Mouse (Mus musculus) lung, embryonic 14.5 days (tissue): Measurements from ENCODE around the gene Il18. TPM values are rescaled to one million over a fixed set of nuclear protein-coding genes. Genes with fewer than 3 reads are reported as not detected.

Source experiments
- ATAC-seq: fragments of 200-750 bp; cut with Nextera tagmentation; 2 replicates; pipeline ENCODE4 v1.8.0; 2017; ENCODE audit warnings: mild to moderate bottlenecking, moderate TSS enrichment, moderate library complexity; ENCODE audit not compliant: insufficient read depth
- DNase-seq: peaks from one replicate; pipeline ENCODE4 v3.0.0-alpha.2; 2015
- H3K27ac ChIP-seq: fragments of 300-500 bp; sonication (generic); 2 replicates; pipeline ENCODE4 v1.5.1; 2014; ENCODE audit warnings: low read depth, mild to moderate bottlenecking, moderate library complexity
- H3K27me3 ChIP-seq: fragments of 300-500 bp; sonication (generic); 2 replicates; pipeline ENCODE4 v1.6.1; 2014; ENCODE audit warnings: low read length, control low read depth; ENCODE audit not compliant: insufficient read depth
- H3K36me3 ChIP-seq: fragments of 300-500 bp; sonication (generic); 2 replicates; pipeline ENCODE4 v1.6.1; 2014; ENCODE audit warnings: control low read depth; ENCODE audit not compliant: insufficient read depth
- H3K4me1 ChIP-seq: fragments of 300-500 bp; sonication (generic); 2 replicates; pipeline ENCODE4 v1.6.1; 2014; ENCODE audit warnings: antibody characterized with exemption, control low read depth; ENCODE audit not compliant: insufficient read depth
- H3K4me2 ChIP-seq: fragments of 300-500 bp; sonication (generic); 2 replicates; pipeline ENCODE4 v1.6.1; 2014; ENCODE audit warnings: mild to moderate bottlenecking
- H3K4me3 ChIP-seq: fragments of 300-500 bp; sonication (generic); 2 replicates; pipeline ENCODE4 v1.5.1; 2014; ENCODE audit warnings: low read depth, low read length
- H3K9ac ChIP-seq: fragments of 300-500 bp; sonication (generic); 2 replicates; pipeline ENCODE4 v1.6.1; 2014
- H3K9me3 ChIP-seq: fragments of 300-500 bp; sonication (generic); 2 replicates; pipeline ENCODE4 v1.6.1; 2016; ENCODE audit warnings: low read depth, low read length, control low read depth
- CTCF ChIP-seq: IDR thresholded peaks from 2 replicates; pipeline ENCODE4 v1.5.1; 2016; ENCODE audit warnings: antibody characterized with exemption, low read depth
- WGBS: fragments of 180-500 bp; shearing (Covaris S2); extraction: QIAGEN DNeasy Blood & Tissue Kit; methylation state at CpG from one replicate; pipeline ENCODE4 v1.1.7; 2014; 5-methylcytosine and 5-hydroxymethylcytosine counted together
- polyA plus RNA-seq: library from polyadenylated mRNA; unstranded; fragments of >200 nt; fragmentation: Nextera tagmentation; extraction: Ambion mirVana; gene quantifications from 2 replicates; pipeline ENCODE4 v1.2.1, GENCODE M21; 2014

Il18 gene
- polyA plus RNA-seq, 1 experiment from 2014 or later: 6.6 TPM

GRCm38 (mm10) chr9:50593544-50593943 lies 38.9 kb downstream of the Il18 start:
- Histone ChIP-seq H3K9me3 (no peaks in the 10 kb centered on the region), H3K4me3 (no peak overlapping the region), H3K4me2 (no peak overlapping the region), H3K4me1 (no peaks in the 10 kb centered on the region), H3K27ac (no peak overlapping the region), H3K36me3 (peaks cover 34% of the 10 kb centered on the region), H3K27me3 (no peaks in the 10 kb centered on the region), H3K9ac (no peak overlapping the region)
- no peak for ATAC-seq
- TF ChIP-seq CTCF: peak; percentile 60
- 80% methylated on average over 3 of the region's 3 CpGs for WGBS
- peak; percentile 55 for DNase-seq

- no peak for DNase-seq
- H3K27ac ChIP-seq: no peak overlapping the region
Observed at GRCm38 (mm10) chr9:50594794-50595417, 40.3 kb downstream of the Il18 start.

GRCm38 (mm10) chr9:50596973-50597372 lies 42.3 kb downstream of the Il18 start:
- peaks cover 56% of the 10 kb centered on the region for H3K36me3 ChIP-seq
- H3K27me3 ChIP-seq: no peaks in the 10 kb centered on the region

More at GRCm38 (mm10) chr9:50594794-50595417, 40.3 kb downstream of the Il18 start:
- no peak for ATAC-seq
- Histone ChIP-seq H3K4me3 (no peak overlapping the region), H3K9me3 (no peaks in the 10 kb centered on the region), H3K4me2 (no peak overlapping the region), H3K27me3 (no peaks in the 10 kb centered on the region), H3K36me3 (peaks cover 47% of the 10 kb centered on the region), H3K4me1 (no peaks in the 10 kb centered on the region), H3K9ac (no peak overlapping the region)
- 68% methylated on average over 12 of the region's 12 CpGs for WGBS
- no peak for TF ChIP-seq CTCF

GRCm38 (mm10) chr9:50601536-50601935 lies 46.9 kb downstream of the Il18 start:
- Histone ChIP-seq H3K9ac (no peak overlapping the region), H3K27ac (no peak overlapping the region), H3K36me3 (peaks cover 57% of the 10 kb centered on the region), H3K4me2 (peak overlapping the region; percentile 88), H3K4me1 (peaks cover 12% of the 10 kb centered on the region; the same call in 1 of the 2 replicates), H3K27me3 (no peaks in the 10 kb centered on the region), H3K4me3 (no peak overlapping the region), H3K9me3 (no peaks in the 10 kb centered on the region)
- DNase-seq (no peak), ATAC-seq (no peak)
- 80% methylated on average over 6 of the region's 6 CpGs for WGBS
- no peak for TF ChIP-seq CTCF

More at GRCm38 (mm10) chr9:50596973-50597372, 42.3 kb downstream of the Il18 start:
- ATAC-seq (no peak), DNase-seq (no peak)
- TF ChIP-seq CTCF: no peak
- Histone ChIP-seq H3K4me3 (no peak overlapping the region), H3K27ac (no peak overlapping the region), H3K4me1 (0 out of 2 replicates have a peak, but pooled peaks cover under 1% of the 10 kb centered on the region), H3K9me3 (no peaks in the 10 kb centered on the region), H3K4me2 (no peak overlapping the region), H3K9ac (no peak overlapping the region)
- 91% methylated on average over 8 of the region's 8 CpGs for WGBS

GRCm38 (mm10) chr9:50602055-50602845 lies 47.6 kb downstream of the Il18 start:
- 88% methylated on average over 7 of the region's 7 CpGs for WGBS
- peaks cover 12% of the 10 kb centered on the region; the same call in 1 of the 2 replicates for H3K4me1 ChIP-seq
- H3K27ac ChIP-seq: no peak overlapping the region
- no peak for TF ChIP-seq CTCF
- H3K9ac ChIP-seq: peak overlapping the region; percentile 30; the same call in 1 of the 2 replicates
- no peaks in the 10 kb centered on the region for H3K9me3 ChIP-seq
- H3K27me3 ChIP-seq: no peaks in the 10 kb centered on the region
- no peak for DNase-seq
- ATAC-seq: no peak
- H3K4me3 ChIP-seq: peak overlapping the region; percentile 90
- H3K36me3 ChIP-seq: peaks cover 56% of the 10 kb centered on the region
- peak overlapping the region; percentile 88 for H3K4me2 ChIP-seq

GRCm38 (mm10) chr9:50603189-50603997 lies 48.8 kb downstream of the Il18 start, which contains the start of the genes Sdhd and Timm8b:
Gene Sdhd, minus strand, starts transcription at chr9:50603812.
Gene Timm8b, plus strand, starts transcription at chr9:50603910.
- ATAC-seq (peak; percentile 98), DNase-seq (peak; percentile 97)
- Histone ChIP-seq H3K4me3 (peak within 1 kb of the TSS; percentile 90), H3K9me3 (no peaks in the 10 kb centered on the region), H3K9ac (peak within 1 kb of the TSS; percentile 71), H3K27me3 (no peaks in the 10 kb centered on the region), H3K4me2 (peak within 1 kb of the TSS; percentile 88), H3K4me1 (peaks cover 12% of the 10 kb centered on the region; the same call in 1 of the 2 replicates), H3K27ac (peak within 1 kb of the TSS; percentile 73), H3K36me3 (peaks cover 57% of the 10 kb centered on the region)
- no peak for TF ChIP-seq CTCF
- WGBS: under 1% methylated on average over 48 of the region's 48 CpGs
